Mouse (Mus musculus) liver, embryonic 14.5 days (tissue): ENCODE data around the gene Chrnb4.

Experiments used
- CTCF ChIP-seq: IDR thresholded peaks from 2 replicates; pipeline ENCODE4 v1.5.1; 2016; ENCODE audit warnings: antibody characterized with exemption, low read depth, control low read depth
- EP300 ChIP-seq: IDR thresholded peaks from 2 replicates; pipeline ENCODE4 v1.6.1; 2016; ENCODE audit warnings: antibody characterized with exemption, low read depth

DNA sequence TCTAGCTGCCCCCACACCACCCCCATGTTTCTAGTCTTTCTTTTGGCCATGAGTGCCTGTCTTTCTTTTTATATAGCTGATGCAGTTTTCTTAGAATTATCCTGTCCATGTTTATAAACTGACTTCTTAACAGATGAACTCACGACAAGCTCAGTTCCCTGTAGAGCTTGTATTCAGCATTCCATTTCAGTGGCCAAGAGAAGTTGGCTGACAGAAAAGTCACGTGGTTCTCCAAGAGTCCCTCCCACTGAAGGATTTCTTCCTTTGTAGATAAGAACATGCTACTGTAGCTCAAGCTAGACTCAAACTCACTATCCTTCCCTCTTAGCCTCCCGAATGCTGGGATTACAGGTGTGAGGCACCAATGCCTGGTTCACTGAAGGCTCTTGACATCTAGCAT is 31.7 kb downstream of the Chrnb4 start:
- TF ChIP-seq CTCF, result no peak
- no peak for TF ChIP-seq EP300
